Mouse (Mus musculus) heart, embryonic 13.5 days (tissue): ENCODE results near the gene Dus4l. TPM values are rescaled to one million over a fixed set of nuclear protein-coding genes. Genes with fewer than 3 reads are reported as not detected.

Experiments
- ATAC-seq: fragments of 200-750 bp; cut with Nextera tagmentation; 2 replicates; pipeline ENCODE4 v1.8.0; 2017; ENCODE audit warnings: moderate TSS enrichment; ENCODE audit not compliant: insufficient number of reproducible peaks, low FRiP score, low TSS enrichment; ENCODE audit errors: extremely low read depth
- H3K27ac ChIP-seq: fragments of 300-500 bp; sonication (generic); replicated peaks from 2 replicates; pipeline ENCODE4 v1.5.1; 2015; ENCODE audit warnings: moderate library complexity, mild to moderate bottlenecking, inconsistent platforms
- H3K27me3 ChIP-seq: fragments of 300-500 bp; sonication (generic); replicated peaks from 2 replicates; pipeline ENCODE4 v1.6.1; 2015; ENCODE audit warnings: mild to moderate bottlenecking, inconsistent platforms
- H3K36me3 ChIP-seq: fragments of 300-500 bp; sonication (generic); 2 replicates; pipeline ENCODE4 v1.6.1; 2015; ENCODE audit warnings: mild to moderate bottlenecking, inconsistent platforms
- H3K4me1 ChIP-seq: fragments of 300-500 bp; sonication (generic); 2 replicates; pipeline ENCODE4 v1.6.1; 2015; ENCODE audit warnings: inconsistent platforms
- H3K4me2 ChIP-seq: fragments of 300-500 bp; sonication (generic); 2 replicates; pipeline ENCODE4 v1.6.1; 2015; ENCODE audit warnings: inconsistent platforms, mild to moderate bottlenecking, moderate library complexity
- H3K4me3 ChIP-seq: fragments of 300-500 bp; sonication (generic); 2 replicates; pipeline ENCODE4 v1.5.1; 2015; ENCODE audit warnings: moderate library complexity, mild to moderate bottlenecking, inconsistent platforms
- H3K9ac ChIP-seq: fragments of 300-500 bp; sonication (generic); 2 replicates; pipeline ENCODE4 v1.6.1; 2015; ENCODE audit warnings: inconsistent platforms, mild to moderate bottlenecking, moderate library complexity
- H3K9me3 ChIP-seq: fragments of 300-500 bp; sonication (generic); 2 replicates; pipeline ENCODE4 v1.6.1; 2016; ENCODE audit warnings: inconsistent platforms
- WGBS: fragments of 180-500 bp; shearing (Covaris S2); methylation state at CpG from one replicate; pipeline ENCODE4 v1.1.7; 2015; ENCODE audit warnings: mixed read lengths; 5-methylcytosine and 5-hydroxymethylcytosine counted together
- polyA plus RNA-seq: library from polyadenylated mRNA; unstranded; fragments of >200 nt; fragmentation: Nextera tagmentation; extraction: Ambion mirVana; gene quantifications from 2 replicates; pipeline ENCODE4 v1.2.1, GENCODE M21; 2015

Gene Dus4l
- polyA plus RNA-seq, 1 experiment from 2014 or later = 5.3 TPM

DNA sequence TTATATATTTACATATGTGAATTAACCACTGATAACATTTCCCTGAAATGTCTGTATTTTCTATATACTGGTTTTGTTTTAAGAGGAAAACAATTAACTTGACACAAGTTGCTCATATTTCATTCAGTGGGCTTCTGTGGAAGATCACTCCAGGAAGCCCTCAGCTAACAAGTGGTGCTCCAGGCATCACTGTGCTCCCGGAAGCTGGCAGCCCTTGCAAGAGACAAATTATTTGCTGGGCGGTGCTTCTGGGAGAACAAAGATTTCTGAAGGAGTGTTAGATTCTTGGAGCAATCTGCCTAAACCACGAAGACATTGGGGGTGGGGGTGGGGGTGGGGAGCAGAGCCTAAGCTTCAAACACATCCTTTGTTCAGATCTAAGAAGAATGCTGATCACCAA lies 62.6 kb downstream of the Dus4l start:
- 39% methylated on average over 3 of the region's 3 CpGs for WGBS
- peaks cover 6% of the 10 kb centered on the region; the same call in 1 of the 2 replicates for H3K9me3 ChIP-seq
- no peak overlapping the region for H3K9ac ChIP-seq
- H3K4me3 ChIP-seq = no peak overlapping the region
- peaks cover 7% of the 10 kb centered on the region; the same call in 1 of the 2 replicates for H3K36me3 ChIP-seq
- ATAC-seq = no peak
- no peaks in the 10 kb centered on the region for H3K27me3 ChIP-seq
- no peak overlapping the region for H3K4me2 ChIP-seq
- peaks cover 16% of the 10 kb centered on the region for H3K4me1 ChIP-seq
- peak overlapping the region; percentile 17; the same call in 1 of the 2 replicates for H3K27ac ChIP-seq

Other genes with a start within 250 kb of the Dus4l start
- 8.4 and 9.3 TPM in 2 replicates for gene Cbll1, start 155.2 kb downstream of the Dus4l start, polyA plus RNA-seq
- 0.16 and 0.43 TPM in 2 replicates for gene Slc26a4, start 94.9 kb downstream of the Dus4l start, polyA plus RNA-seq
- gene Bcap29, start 20.2 kb downstream of the Dus4l start, polyA plus RNA-seq = 46.7 and 46.9 TPM in 2 replicates
- gene Cog5, start within 50 bp of the Dus4l start, polyA plus RNA-seq = 25.5 and 28.1 TPM in 2 replicates
- 12.9 and 16.4 TPM in 2 replicates for gene Gpr22, start 59.1 kb upstream of the Dus4l start, polyA plus RNA-seq